Mouse (Mus musculus) lung, postnatal 0 days (tissue): Measurements from ENCODE around the gene Pdcd5.

Experiments
- CTCF ChIP-seq: IDR thresholded peaks from 2 replicates; pipeline ENCODE4 v1.5.1; 2016; ENCODE audit warnings: antibody characterized with exemption, mild to moderate bottlenecking
- EP300 ChIP-seq: IDR thresholded peaks from 2 replicates; pipeline ENCODE4 v1.6.1; 2016; ENCODE audit warnings: antibody characterized with exemption, mild to moderate bottlenecking, control low read depth

DNA sequence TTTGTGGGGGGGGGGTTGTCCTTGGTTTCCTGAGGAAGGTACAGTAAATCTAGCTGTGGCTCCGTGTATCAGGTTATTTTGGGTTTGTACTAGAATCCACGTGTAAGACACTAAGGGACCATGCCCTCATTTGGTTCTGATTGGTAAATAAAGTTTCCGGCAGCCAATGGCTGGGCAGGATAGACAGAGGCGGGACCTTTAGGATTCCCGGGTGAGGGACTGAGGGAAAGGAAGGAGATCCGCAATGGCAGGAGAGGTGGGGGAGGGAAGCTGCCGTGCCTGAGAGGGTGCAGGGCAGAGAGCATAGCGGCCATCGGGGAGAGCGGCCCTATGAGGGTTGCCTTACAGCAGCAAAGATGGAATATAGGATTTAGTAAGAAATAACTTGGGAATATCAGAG is 39.9 kb upstream of the Pdcd5 start:
- TF ChIP-seq CTCF (no peak), EP300 (no peak)
